Mouse (Mus musculus) Patski (cell line): Measurements from ENCODE around the gene Adcy7. TPM values are rescaled to one million over a fixed set of nuclear protein-coding genes. Genes with fewer than 3 reads are reported as not detected.

Source experiments
- ATAC-seq: fragments of 100-300 bp; one replicate; pipeline ENCODE4 v1.8.0; 2021
- CTCF ChIA-PET: fragments of 350-600 bp; sonication (Branson Sonifier 250); formaldehyde crosslinking; loops from one replicate; lab custom pipeline; 2022; ENCODE audit warnings: inconsistent platforms; lab: Charles Lee
- POLR2A ChIA-PET: fragments of 350-600 bp; sonication (Branson Sonifier 250); formaldehyde crosslinking; loops from one replicate; lab custom pipeline; 2022; ENCODE audit warnings: antibody characterized with exemption, inconsistent platforms; lab: Charles Lee
- DNase-seq: peaks from one replicate; pipeline ENCODE4 v3.0.0-alpha.2; 2011; ENCODE audit warnings: low read depth, low spot score
- H3K27me3 ChIP-seq: fragments of 371-371 bp; one replicate; pipeline ENCODE4 v1.5.1; 2021
- CTCF ChIP-seq: fragments of 100-300 bp; IDR thresholded peaks from one replicate; pipeline ENCODE4 v1.5.1; 2021
- in situ Hi-C: fragments of 300-500 bp; cut with MboI; formaldehyde crosslinking; loops from 3 replicates; pipeline ENCODE4 v1.11.1; 2018; ENCODE audit warnings: low pct_unique_long_range_greater_than_20kb, mixed read lengths
- polyA plus RNA-seq: library from polyadenylated mRNA; unstranded; gene quantifications from one replicate; pipeline ENCODE4 v1.2.3, GENCODE M21; 2021

The Adcy7 gene
- polyA plus RNA-seq, 1 experiment from 2014 or later, result 0.60 TPM

DNA sequence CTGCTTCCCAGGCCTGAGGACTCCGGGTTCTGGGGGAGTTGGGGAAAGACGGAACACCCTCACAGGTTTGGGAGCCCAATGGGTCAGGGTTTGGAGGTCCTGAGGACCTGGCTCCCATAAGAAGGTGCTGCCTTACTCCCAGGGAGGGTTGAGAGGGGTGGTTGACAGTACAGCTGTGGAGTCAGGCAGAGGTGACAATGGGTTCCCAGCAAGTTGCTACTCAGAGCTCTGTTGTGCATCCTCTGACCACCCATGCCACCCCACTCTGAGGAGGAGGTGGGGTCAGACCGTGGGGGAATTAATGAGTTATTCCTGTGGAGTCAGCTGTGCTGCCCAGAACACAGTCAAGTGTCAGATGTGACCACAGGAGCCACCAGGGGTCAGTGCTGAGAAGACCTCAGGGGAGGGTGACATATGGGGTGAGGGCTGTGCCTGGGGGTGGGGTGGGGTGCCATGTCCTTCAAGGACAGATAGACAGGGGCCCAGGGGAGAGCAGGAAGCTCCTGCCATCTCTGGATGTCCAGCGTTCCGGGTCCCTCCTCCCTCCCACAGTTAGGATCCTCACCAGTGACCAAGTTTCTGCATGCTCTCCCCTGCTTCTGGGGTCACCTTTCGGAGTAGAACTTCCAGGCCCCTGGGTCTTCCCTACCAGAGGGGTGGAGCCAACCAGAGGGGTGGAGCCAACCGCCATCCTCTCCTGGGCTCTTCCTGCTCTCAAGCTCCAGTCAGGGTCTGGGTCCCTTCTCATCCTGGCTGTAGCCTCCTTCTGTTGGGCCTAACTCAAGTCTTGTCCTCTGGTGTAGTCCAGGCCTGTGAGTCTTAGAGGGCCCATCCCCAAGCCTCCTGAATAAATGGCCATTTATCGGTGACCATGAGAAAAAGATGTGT, 13.5 kb downstream of the Adcy7 start:
- CTCF ChIA-PET, result interaction anchor here (1.0 to 1.2 kb wide), 2 partner anchors 16 to 33 kb away, joined by 3 read pairs; no protein-coding TSS in a partner anchor
- TF ChIP-seq CTCF, result no peak
- in situ Hi-C loops, result no loop called here
- ATAC-seq (no peak), DNase-seq (no peak)
- POLR2A ChIA-PET, result interaction anchor here (1.1 kb wide), 1 partner anchor 9 kb away, joined by 3 read pairs; no protein-coding TSS in a partner anchor
- no peaks in the 10 kb centered on the region for H3K27me3 ChIP-seq

DNA sequence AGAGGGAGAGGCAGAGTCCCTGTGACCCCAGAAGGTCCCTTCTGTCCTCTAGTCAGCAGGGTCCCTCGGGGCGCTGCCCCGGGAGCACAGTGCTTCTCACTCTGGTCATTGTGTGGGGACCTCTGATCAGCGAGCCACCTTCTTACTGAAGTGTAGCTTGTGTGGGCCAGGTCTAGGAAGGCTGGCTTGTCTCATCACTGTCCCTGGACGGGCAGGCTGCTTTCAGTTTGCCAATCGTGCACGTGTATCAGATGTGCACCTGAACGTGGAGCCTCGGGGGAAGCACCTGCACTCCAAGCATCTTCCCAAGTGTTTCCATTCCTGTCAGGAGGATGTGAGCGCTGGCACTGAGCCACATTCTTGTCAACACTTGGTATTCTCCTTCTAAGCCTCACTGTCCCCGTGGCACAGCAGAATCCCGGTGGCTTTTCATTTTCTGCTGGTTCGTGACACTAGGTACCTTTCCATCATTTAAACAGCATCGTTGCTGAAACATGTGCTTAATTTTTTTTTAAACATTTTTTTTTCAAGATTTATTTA, 14.3 kb downstream of the Adcy7 start:
- ChIA-PET POLR2A (no interaction called here), CTCF (interaction anchor here (1.6 kb wide), 1 partner anchor 71 kb away, joined by 4 read pairs; no protein-coding TSS in a partner anchor)
- ATAC-seq (no peak), DNase-seq (no peak)
- H3K27me3 ChIP-seq, result no peaks in the 10 kb centered on the region
- in situ Hi-C loops, result no loop called here
- TF ChIP-seq CTCF, result no peak

DNA sequence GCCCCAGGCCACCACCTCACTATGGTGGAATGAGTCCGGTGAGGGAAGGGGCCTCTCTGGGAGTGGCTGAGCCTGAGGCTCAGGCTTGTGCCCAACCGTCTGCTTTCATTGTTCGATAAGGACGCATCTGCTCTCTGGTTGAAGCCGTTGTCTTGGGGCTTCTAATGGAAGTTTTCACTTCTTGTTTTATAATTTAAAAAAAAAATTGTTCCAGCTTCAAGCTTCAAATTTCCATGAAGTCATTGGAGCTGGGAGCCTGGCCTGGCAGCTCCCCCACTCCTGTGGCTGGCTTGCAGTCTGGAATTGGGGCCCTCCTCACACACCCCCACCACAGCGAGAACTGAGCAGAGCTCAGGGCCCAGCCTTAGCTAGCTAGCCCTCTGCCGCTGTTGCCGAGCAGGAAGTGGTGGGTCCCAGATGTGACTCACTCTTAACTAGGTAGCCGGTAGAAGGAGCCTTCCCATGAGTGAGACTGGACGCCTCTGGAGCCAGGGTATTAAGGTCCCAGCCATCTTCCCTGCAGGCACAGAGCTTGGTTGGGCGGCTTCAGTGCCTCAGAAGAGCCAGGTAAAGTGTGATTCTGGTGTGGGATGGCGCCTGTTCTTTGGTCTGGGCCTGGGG, 16.5 kb downstream of the Adcy7 start:
- ChIA-PET POLR2A (no interaction called here), CTCF (no interaction called here)
- no peak for ATAC-seq
- DNase-seq, result no peak
- no peak for TF ChIP-seq CTCF
- in situ Hi-C loops, result no loop called here
- H3K27me3 ChIP-seq, result no peaks in the 10 kb centered on the region

DNA sequence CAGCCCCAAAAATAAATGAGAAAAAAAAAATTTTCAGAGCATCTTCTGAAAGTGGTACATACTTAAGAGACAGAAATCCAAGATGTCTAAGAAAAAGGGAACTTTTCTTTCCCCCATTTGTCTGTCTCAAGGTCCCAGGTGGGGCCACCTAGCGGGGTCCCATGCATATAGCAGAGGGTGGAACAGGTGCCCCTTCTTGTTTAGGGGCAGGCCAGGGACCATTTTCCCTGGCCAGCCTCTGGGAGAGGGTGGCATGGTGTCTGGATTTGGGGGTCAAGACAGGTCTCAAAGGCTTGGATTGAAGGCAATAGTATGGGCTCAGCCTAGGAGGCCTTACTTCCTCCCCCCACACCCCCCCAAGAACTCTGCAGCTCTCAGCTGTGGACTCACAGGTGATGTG, 17.7 kb downstream of the Adcy7 start:
- in situ Hi-C loops, result no loop called here
- no peak for TF ChIP-seq CTCF
- no peaks in the 10 kb centered on the region for H3K27me3 ChIP-seq
- no peak for DNase-seq
- ChIA-PET POLR2A (interaction anchor here (0.6 kb wide), 1 partner anchor 93 kb away, joined by 3 read pairs; no protein-coding TSS in a partner anchor), CTCF (no interaction called here)
- ATAC-seq, result no peak

DNA sequence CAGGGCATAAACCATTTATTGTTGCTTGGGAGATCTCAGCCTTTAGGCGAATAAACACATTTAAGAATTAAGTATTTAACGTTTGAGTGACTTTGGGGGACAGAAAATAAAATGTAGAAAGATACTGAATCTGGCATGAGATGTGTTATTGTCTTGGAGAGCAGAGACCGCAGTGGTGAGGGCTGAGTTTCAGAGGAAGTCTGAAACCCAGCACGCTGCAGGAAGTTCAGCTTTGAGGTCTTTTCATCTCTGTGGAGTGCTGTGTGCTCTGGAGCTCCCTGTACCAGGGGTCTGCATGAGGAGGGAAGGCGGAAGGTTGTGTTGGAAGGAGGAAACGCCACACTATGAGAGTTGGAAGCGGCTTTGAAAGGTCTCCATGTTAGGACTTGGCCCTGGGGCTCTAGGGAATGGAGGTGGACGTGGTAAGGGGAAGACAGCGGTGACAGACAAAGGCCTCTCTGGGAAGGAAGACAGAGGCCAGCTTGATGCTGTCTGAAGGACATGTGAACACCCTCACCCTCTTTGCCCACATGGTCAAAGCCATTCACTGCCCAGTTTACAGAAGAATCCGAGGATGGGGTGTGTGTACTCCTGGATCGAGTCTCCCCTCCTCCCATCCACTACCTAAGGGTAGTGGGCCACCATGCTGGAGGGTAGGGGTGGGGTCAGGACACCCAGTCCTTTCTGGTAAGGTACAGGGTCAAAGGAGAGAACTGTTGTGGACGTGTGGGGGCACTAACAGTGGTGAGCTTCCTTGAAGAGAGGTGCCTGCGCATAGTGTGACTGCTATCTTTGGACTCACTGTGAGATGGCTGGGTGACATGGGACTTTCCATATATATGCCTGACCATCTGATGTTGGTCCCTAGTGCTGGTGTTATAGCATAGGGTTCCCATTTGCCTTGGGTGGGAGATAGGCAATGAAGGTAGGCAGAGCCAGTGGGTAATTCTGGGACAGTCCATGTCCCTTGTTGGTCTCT, 18.4 kb downstream of the Adcy7 start:
- no peak for DNase-seq
- in situ Hi-C loops, result no loop called here
- ATAC-seq, result no peak
- no peak for TF ChIP-seq CTCF
- H3K27me3 ChIP-seq, result no peaks in the 10 kb centered on the region
- ChIA-PET CTCF (interaction anchor here (1.5 kb wide), 1 partner anchor 25 kb away, joined by 6 read pairs; no protein-coding TSS in a partner anchor), POLR2A (interaction anchor here (0.6 kb wide), 1 partner anchor 93 kb away, joined by 3 read pairs; no protein-coding TSS in a partner anchor)

DNA sequence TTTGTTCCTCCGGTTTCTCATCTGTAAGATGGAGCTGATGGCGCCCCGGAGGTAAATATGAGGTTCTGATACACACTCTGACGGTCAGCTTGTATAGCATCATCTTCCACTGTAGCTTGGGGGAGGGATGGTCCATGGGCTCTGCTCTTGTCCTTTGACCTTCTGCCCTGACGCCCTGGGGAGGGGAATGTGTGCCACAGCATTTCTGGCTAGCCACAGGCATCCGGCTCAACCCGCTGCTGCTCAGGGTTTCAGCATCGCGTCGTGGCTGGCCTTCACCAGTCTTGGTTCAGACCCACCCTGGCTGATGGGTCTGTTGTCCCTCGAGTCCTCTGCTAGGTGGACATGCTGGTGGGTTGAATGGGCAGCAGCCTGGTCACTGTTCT, 19.1 kb downstream of the Adcy7 start:
- ATAC-seq (no peak), DNase-seq (no peak)
- in situ Hi-C loops, result no loop called here
- H3K27me3 ChIP-seq, result no peaks in the 10 kb centered on the region
- POLR2A ChIA-PET, result no interaction called here
- CTCF ChIA-PET, result interaction anchor here (1.5 kb wide), 1 partner anchor 25 kb away, joined by 6 read pairs; no protein-coding TSS in a partner anchor
- no peak for TF ChIP-seq CTCF

DNA sequence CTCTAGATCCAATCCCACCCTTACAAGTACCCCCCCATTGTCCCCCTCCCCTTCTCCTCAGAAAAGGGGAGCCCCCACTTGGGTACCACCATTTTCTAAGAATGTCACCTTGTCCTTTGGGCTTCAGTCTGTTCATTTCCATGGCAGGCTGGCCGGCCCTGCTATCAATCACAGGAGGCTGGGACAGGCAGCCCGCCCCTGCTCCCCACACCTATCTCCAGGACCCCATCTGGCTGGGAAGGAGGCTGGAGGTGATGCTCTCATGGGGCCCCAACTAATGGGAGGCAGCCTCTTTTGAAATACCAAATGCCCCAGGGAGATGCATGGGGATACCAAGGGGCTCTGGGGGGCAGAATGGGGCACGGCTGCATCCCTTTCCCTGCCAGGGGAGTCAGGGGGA, 20.7 kb downstream of the Adcy7 start:
- DNase-seq (no peak), ATAC-seq (no peak)
- no peaks in the 10 kb centered on the region for H3K27me3 ChIP-seq
- in situ Hi-C loops, result no loop called here
- ChIA-PET POLR2A (no interaction called here), CTCF (no interaction called here)
- no peak for TF ChIP-seq CTCF

DNA sequence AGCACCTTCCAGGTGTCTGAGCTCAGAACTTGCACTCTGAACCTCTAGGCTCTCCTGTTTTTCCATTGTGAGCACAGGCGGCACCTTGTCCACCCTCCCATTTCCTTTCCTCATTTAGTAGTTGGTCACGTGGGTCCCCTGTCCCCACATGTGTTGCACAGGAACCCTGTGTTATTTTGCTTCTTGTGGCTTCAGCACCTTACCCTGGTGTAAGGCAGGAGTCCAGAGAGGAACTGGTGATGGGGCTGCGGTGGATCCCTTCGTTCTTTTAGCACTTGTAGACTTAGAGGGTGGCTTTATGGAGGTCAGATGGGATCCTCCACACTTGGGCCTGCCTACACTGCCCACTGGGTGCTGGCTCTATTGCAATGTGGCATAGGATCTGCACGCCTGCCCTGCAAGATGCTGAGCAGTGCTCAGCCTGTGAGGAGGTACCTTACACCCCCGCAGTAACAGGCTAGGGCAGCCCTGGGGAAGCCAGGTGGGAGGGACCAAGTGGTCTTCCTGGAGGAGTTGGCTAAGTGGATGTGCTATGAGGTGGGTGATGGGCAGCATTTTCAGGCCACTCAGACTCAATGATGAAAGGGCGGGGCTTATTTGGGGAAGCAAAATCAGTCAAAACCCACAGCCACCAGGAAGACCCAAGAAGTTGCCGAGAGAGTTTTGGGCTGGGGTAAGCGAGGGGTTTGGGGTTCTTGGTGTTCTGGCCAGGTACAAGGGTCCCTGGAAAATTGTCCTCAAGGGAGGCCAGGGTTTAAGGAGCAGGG, 21.6 kb downstream of the Adcy7 start:
- no peaks in the 10 kb centered on the region for H3K27me3 ChIP-seq
- DNase-seq (no peak), ATAC-seq (no peak)
- CTCF ChIA-PET, result no interaction called here
- in situ Hi-C loops, result no loop called here
- no peak for TF ChIP-seq CTCF
- POLR2A ChIA-PET, result no interaction called here

DNA sequence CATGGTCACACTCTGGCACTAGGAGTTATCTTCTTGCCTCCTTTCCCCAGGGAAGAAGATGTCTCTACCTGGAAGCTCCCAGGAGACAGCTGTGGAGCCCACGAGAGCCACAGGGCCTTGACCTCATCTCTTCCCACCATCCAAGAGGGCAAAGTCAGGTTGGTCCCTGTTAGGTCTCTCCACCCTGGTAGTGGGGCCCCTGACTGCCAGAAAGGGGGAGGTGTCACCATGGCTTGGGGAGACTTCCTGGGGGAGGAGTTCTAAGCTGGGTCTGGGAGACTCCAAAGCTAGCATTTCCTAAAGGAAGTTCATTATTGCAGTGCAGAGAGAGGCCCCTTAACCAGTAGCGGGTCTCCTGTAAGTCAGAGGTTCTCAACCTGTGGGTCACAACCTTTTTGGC, 22.8 kb downstream of the Adcy7 start:
- no peak for DNase-seq
- ChIA-PET POLR2A (interaction anchor here (0.7 kb wide), 1 partner anchor 10 kb away, joined by 3 read pairs; no protein-coding TSS in a partner anchor), CTCF (no interaction called here)
- no peak for ATAC-seq
- H3K27me3 ChIP-seq, result no peaks in the 10 kb centered on the region
- TF ChIP-seq CTCF, result no peak
- in situ Hi-C loops, result no loop called here
